Mouse (Mus musculus) lung, postnatal 36 days (tissue): ENCODE results near the gene Tuba1b.
"Not testable (repeated sequence)": the region's sequence is repeated elsewhere in the genome, so short reads cannot be mapped to it uniquely, and the experiment has no call there.

Experiments used
- DNase-seq: peaks from one replicate; pipeline ENCODE4 v3.0.0; 2022; ENCODE audit warnings: mixed read lengths

Tuba1b gene

GRCm38 (mm10) chr15:98934217-98934839 is at the start of gene Tuba1b:
TSS of gene Tuba1b (minus strand) at chr15:98934565.
- peak; percentile 95 for DNase-seq

- DNase-seq = no peak
These were observed 49.2 kb upstream of the Tuba1b start for GRCm38 (mm10) chr15:98983431-98984081.

GRCm38 (mm10) chr15:98982100-98982499 is 47.7 kb upstream of the Tuba1b start:
- DNase-seq = no peak

- no peak for DNase-seq
These were observed 45.7 kb upstream of the Tuba1b start for GRCm38 (mm10) chr15:98980012-98980614.

GRCm38 (mm10) chr15:98978409-98979172 is 44.2 kb upstream of the Tuba1b start:
- no peak for DNase-seq

GRCm38 (mm10) chr15:98977759-98978408 is 43.5 kb upstream of the Tuba1b start:
- peak; percentile 82 for DNase-seq

- no peak for DNase-seq
These were observed 42.7 kb upstream of the Tuba1b start for GRCm38 (mm10) chr15:98976763-98977758.

GRCm38 (mm10) chr15:98973015-98973614 is 38.8 kb upstream of the Tuba1b start:
- DNase-seq = no peak

- not testable (repeated sequence) for DNase-seq
These were observed 37.4 kb upstream of the Tuba1b start for GRCm38 (mm10) chr15:98971576-98972320.

- DNase-seq = no peak
These were observed 36.7 kb upstream of the Tuba1b start for GRCm38 (mm10) chr15:98971111-98971510.

- no peak for DNase-seq
These were observed 35.2 kb upstream of the Tuba1b start for GRCm38 (mm10) chr15:98969372-98970101.

- DNase-seq = peak; percentile 61
These were observed 34.5 kb upstream of the Tuba1b start for GRCm38 (mm10) chr15:98968701-98969371.

- DNase-seq = no peak
These were observed 25.2 kb upstream of the Tuba1b start for GRCm38 (mm10) chr15:98959531-98959930.

- DNase-seq = no peak
These were observed 24.6 kb upstream of the Tuba1b start for GRCm38 (mm10) chr15:98958901-98959420.

GRCm38 (mm10) chr15:98957475-98957874 is 23.1 kb upstream of the Tuba1b start:
- DNase-seq = no peak

- no peak for DNase-seq
These were observed 21.6 kb upstream of the Tuba1b start for GRCm38 (mm10) chr15:98956000-98956399.

GRCm38 (mm10) chr15:98955324-98955723 is 21.0 kb upstream of the Tuba1b start:
- no peak for DNase-seq

GRCm38 (mm10) chr15:98954425-98955253 is 20.3 kb upstream of the Tuba1b start:
- no peak for DNase-seq
